Mouse (Mus musculus): ENCODE data around the gene Olfr504.

DNA sequence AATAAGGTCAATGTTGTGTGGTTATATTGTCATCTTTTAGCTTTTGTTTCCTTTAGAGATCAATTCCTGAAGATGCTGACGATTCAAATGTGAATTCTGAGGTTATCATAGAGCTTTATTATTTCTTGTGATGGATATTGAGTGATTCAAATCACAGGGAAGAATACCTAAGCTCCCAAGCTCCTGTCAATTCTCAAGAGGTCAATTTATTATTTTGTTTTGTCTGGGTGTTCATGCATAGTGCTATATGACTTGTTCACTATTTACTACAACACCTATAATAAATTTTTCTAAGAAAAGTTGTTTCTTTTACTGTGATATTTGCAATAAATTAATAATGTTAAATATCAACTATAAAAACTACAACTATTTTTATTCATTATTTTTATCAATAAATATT, 40.6 kb downstream of the Olfr504 start, which contains the start of gene Olfr502:
- TF ChIP-seq CTCF (IDR thresholded peaks at IDR 0.05; ENCODE audit: low read depth) (no peak), EP300 (IDR thresholded peaks at IDR 0.05; ENCODE audit: low read depth) (no peak)
